Mouse (Mus musculus) thymus, adult 2 months (tissue): Measurements from ENCODE around the gene Zbtb34.

Experiments
- CTCF ChIP-seq: fragments of 200-500 bp; IDR thresholded peaks from 2 replicates; pipeline ENCODE4 v1.5.1; 2012; ENCODE audit warnings: mild to moderate bottlenecking, control low read depth, low read length, moderate library complexity, borderline replicate concordance; ENCODE audit not compliant: control insufficient read depth, poor library complexity, insufficient read depth; ENCODE audit errors: extremely low read depth
- POLR2A ChIP-seq: fragments of 200-500 bp; IDR thresholded peaks from 2 replicates; pipeline ENCODE4 v1.6.1; 2012; ENCODE audit warnings: mild to moderate bottlenecking, low read length, control low read depth, moderate library complexity; ENCODE audit not compliant: control insufficient read depth, poor library complexity, insufficient read depth; ENCODE audit errors: extremely low read depth

GRCm38 (mm10) chr2:33439980-33440670 is 9.0 kb upstream of the Zbtb34 start:
- TF ChIP-seq CTCF (no peak), POLR2A (no peak)
